Mouse (Mus musculus) C2C12 (cell line): ENCODE measurements at regions not wholly inside any gene's neighbourhood (a gene's known extent, or its start where the extent isn't known, plus 50 kb on each side); places are given as distances from the start of the nearest gene placed in this dataset.

ENCODE experiments used
- CTCF ChIP-seq: IDR thresholded peaks from one replicate; pipeline ENCODE4 v1.5.1; 2011; ENCODE audit not compliant: control insufficient read depth, insufficient read depth, insufficient read length
- USF1 ChIP-seq: IDR thresholded peaks from one replicate; pipeline ENCODE4 v1.6.1; 2011; ENCODE audit warnings: low read depth, mild to moderate bottlenecking, control low read depth, moderate library complexity

DNA sequence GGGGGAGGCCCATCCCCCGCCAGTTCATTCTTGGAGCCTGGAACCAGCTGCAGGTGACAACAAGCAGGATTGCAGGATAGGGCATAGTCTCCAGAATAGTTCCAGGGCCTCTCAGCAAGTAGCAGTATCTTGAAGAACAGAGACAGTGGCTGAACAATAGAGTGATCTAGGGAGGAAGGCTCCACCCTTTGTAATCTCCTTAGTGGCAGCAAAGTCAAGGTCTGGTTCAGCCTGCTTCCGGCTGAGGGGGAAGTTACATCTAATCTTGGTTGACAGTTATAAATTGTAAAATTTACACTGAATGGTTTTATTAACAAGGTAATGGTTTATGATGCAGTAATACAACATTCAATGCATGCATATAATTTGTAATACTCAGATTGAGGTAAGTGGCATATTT, 136.4 kb downstream of the Rab10 start:
- TF ChIP-seq CTCF (no peak), USF1 (no peak)
